Mouse (Mus musculus) liver, adult 2 months (tissue): ENCODE measurements around the gene Saxo1.

Experiments
- CTCF ChIP-seq: fragments of 200-500 bp; IDR thresholded peaks from 2 replicates; pipeline ENCODE4 v1.5.1; 2011; ENCODE audit warnings: low read depth, low read length, control low read depth
- POLR2A ChIP-seq: fragments of 200-500 bp; IDR thresholded peaks from 2 replicates; pipeline ENCODE4 v1.6.1; 2011; ENCODE audit warnings: low read length, control low read depth; ENCODE audit not compliant: insufficient read depth; ENCODE audit errors: extremely low read depth

GRCm38 (mm10) chr4:86428091-86428745, 129.9 kb downstream of the Saxo1 start:
- TF ChIP-seq CTCF: no peak
- TF ChIP-seq POLR2A: no peak
